Mouse (Mus musculus): ENCODE results near the gene Zfp524.
A peak's percentile ranks its signal among the peaks of the same experiment; 100 is the strongest.

Gene Zfp524

GRCm38 (mm10) chr7:5051193-5052192 lies 37.3 kb downstream of the Zfp524 start, which contains the start of gene Zfp580:
TSS of gene Zfp580 (plus strand) at chr7:5051538.
- peak; percentile 81 for DNase-seq

GRCm38 (mm10) chr7:5052438-5052837 lies 38.2 kb downstream of the Zfp524 start:
- DNase-seq: no peak

- peak; percentile 40 for DNase-seq
Measured at GRCm38 (mm10) chr7:5052931-5053343, 38.7 kb downstream of the Zfp524 start.

- peak; percentile 48 for DNase-seq
Measured at GRCm38 (mm10) chr7:5053456-5054179, 39.4 kb downstream of the Zfp524 start.

GRCm38 (mm10) chr7:5056651-5057263 lies 42.5 kb downstream of the Zfp524 start:
- DNase-seq: peak; percentile 66

- no peak for DNase-seq
Measured at GRCm38 (mm10) chr7:5057381-5057780, 43.2 kb downstream of the Zfp524 start.

- DNase-seq: peak; percentile 42
Measured at GRCm38 (mm10) chr7:5057804-5058203, 43.6 kb downstream of the Zfp524 start.

GRCm38 (mm10) chr7:5058631-5059030 lies 44.4 kb downstream of the Zfp524 start:
- peak; percentile 39 for DNase-seq

GRCm38 (mm10) chr7:5059421-5059820 lies 45.2 kb downstream of the Zfp524 start:
- DNase-seq: peak; percentile 37

GRCm38 (mm10) chr7:5060239-5060731 lies 46.1 kb downstream of the Zfp524 start:
- DNase-seq: peak; percentile 88

GRCm38 (mm10) chr7:5060944-5061773 lies 46.9 kb downstream of the Zfp524 start:
- peak; percentile 99 for DNase-seq

GRCm38 (mm10) chr7:5061774-5062359 lies 47.7 kb downstream of the Zfp524 start, which contains the start of gene U2af2:
TSS of gene U2af2 (plus strand) at chr7:5062143.
- DNase-seq: peak; percentile 93

- no peak for DNase-seq
Measured at GRCm38 (mm10) chr7:5062360-5063001, 48.3 kb downstream of the Zfp524 start.

- DNase-seq: no peak
Measured at GRCm38 (mm10) chr7:5064886-5065285, 50.7 kb downstream of the Zfp524 start.

Data from cerebellum, adult 8-10 months (tissue).